Mouse (Mus musculus): ENCODE results near the gene Ccdc154. TPM values are rescaled to one million over a fixed set of nuclear protein-coding genes. Genes with fewer than 3 reads are reported as not detected.
"Not testable (repeated sequence)": the region's sequence is repeated elsewhere in the genome, so short reads cannot be mapped to it uniquely, and the experiment has no call there.

The Ccdc154 gene
- not detected in 2 replicates for polyA plus RNA-seq (2014; fragmentation: Nextera tagmentation; extraction: Ambion mirVana)

DNA sequence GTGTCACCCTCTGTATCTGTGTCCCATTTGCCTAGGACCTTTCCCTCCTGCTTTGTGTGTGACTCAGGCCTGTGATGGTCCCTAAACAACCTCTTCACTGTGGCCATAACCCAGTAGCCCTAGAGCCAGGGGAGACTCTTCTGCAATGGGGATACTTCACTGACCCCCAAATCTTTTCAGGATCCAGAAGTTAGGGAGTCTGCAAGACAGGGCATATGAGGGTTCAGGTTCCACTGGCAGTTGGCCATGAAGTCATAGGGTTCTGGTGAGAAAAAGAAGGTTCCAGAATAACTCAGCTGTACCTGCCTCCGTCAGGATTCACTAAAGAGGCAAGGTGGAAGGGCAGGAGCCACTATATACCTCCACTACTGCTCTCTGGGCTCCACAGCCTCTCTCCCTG lies at the start of gene Ccdc154:
Gene Ccdc154 (plus strand): TSS at position 301 of the 400 bp plus-strand sequence.
- Histone ChIP-seq H3K4me1 (ENCODE audit: control insufficient read depth, insufficient read depth, low read length) (no peaks in the 10 kb centered on the region), H3K27ac (ENCODE audit: low read depth, low read length) (no peak within 1 kb of the TSS), H3K36me3 (ENCODE audit: control insufficient read depth, insufficient read depth, low read length) (peaks cover 25% of the 10 kb centered on the region), H3K9me3 (ENCODE audit: control insufficient read depth, low read length) (no peaks in the 10 kb centered on the region), H3K27me3 (ENCODE audit: control insufficient read depth, insufficient read depth, low read length) (no peaks in the 10 kb centered on the region), H3K9ac (replicated peaks; ENCODE audit: low read depth, low read length) (no peak within 1 kb of the TSS), H3K4me3 (ENCODE audit: low read depth, low read length) (no peak within 1 kb of the TSS), H3K4me2 (ENCODE audit: low read depth, low read length) (no peak within 1 kb of the TSS)
- WGBS = 100% methylated on average over 1 of the region's 1 CpGs
- no peak for ATAC-seq (ENCODE audit: low read depth)

DNA sequence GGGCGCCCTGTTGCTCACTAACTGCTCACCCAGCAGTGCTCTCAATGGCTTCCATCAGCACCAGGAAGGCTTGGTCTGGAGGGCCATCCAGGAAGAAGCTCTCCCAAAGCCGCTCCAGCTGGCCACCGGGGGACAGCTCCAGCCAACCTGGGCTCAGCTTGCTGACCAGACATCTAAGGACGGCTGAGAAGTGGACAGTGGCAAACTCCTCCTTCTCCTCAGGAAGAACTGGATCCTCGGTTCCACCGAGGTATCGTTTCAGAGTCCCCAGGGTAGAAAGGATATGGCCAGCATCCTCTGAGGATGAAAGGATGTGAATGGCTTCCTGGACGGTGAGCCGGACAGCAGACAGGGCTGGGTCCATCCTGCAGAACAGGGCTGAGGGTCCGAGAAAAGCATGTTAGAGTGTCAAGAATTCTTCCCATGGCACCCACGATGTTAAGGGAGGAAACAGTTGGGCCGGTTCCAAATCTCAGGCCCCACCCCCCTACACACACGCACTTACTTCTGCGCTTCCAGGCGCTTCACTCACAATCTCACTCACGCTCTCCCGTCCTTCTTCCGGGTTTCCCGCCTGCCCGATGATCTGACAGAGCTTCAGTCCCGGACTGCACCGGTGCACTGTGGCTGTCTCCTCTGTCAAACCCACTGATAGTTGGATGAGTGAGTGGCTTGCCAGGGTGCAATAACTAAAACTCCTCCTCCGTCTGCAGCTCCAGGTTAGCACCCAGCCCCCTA lies 47.2 kb upstream of the Ccdc154 start:
- Histone ChIP-seq H3K4me3 (ENCODE audit: low read depth, low read length) (peak overlapping the region; percentile 47), H3K27me3 (ENCODE audit: control insufficient read depth, insufficient read depth, low read length) (no peaks in the 10 kb centered on the region), H3K9me3 (ENCODE audit: control insufficient read depth, low read length) (no peaks in the 10 kb centered on the region), H3K27ac (ENCODE audit: low read depth, low read length) (peak overlapping the region; percentile 90), H3K36me3 (ENCODE audit: control insufficient read depth, insufficient read depth, low read length) (peaks cover 13% of the 10 kb centered on the region; the same call in 1 of the 2 replicates), H3K9ac (replicated peaks; ENCODE audit: low read depth, low read length) (peak overlapping the region; percentile 46), H3K4me2 (ENCODE audit: low read depth, low read length) (peak overlapping the region; percentile 75), H3K4me1 (ENCODE audit: control insufficient read depth, insufficient read depth, low read length) (peaks cover 8% of the 10 kb centered on the region)
- WGBS = 12% methylated on average over 23 of the region's 23 CpGs
- ATAC-seq (ENCODE audit: low read depth) = peak; percentile 60

DNA sequence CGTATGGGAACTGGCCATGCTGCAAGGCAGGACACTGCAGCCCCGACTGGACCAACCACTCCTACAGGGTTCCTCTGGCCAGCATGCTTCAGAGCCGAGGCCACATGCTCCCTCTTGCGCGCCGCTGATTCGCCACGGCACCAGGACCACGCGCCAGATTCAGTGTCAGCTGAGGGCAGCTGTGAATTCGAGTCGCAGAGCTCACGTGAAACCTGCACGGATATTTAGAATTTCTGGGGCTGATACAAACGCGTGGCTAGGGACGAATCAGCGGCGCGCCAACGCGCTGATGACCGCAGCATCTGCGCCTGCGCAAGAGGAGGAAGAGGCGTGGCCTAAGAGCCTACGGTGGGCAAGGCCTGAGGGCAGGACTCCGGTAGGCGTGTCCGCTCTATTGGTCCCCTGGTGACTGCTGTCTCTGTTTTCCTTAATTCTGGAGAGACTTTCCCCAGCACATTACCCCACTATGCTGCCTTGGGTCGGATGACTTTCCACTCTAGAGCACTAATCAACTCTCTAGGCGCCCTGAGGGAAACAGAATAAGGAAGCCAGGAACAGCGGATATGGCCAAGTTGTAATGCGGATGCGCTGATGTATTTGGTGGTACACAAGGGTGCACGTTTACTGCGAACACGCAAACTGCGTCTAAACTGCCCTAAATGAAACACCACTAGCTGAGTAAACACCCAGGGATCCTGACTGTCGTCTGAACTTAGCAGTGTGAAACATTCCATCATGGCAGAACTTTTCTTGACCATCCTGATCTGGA lies 46.4 kb upstream of the Ccdc154 start, which contains the start of gene Telo2:
Gene Telo2 (minus strand): TSS at position 304 of the 769 bp plus-strand sequence.
- no peaks in the 10 kb centered on the region for H3K9me3 ChIP-seq (ENCODE audit: control insufficient read depth, low read length)
- WGBS = 3% methylated on average over 40 of the region's 40 CpGs
- H3K27ac ChIP-seq (ENCODE audit: low read depth, low read length) = peak within 1 kb of the TSS; percentile 90
- H3K27me3 ChIP-seq (ENCODE audit: control insufficient read depth, insufficient read depth, low read length) = no peaks in the 10 kb centered on the region
- ATAC-seq (ENCODE audit: low read depth) = peak; percentile 93
- peak within 1 kb of the TSS; percentile 75 for H3K4me2 ChIP-seq (ENCODE audit: low read depth, low read length)
- H3K9ac ChIP-seq (replicated peaks; ENCODE audit: low read depth, low read length) = peak within 1 kb of the TSS; percentile 46
- peaks cover 8% of the 10 kb centered on the region for H3K4me1 ChIP-seq (ENCODE audit: control insufficient read depth, insufficient read depth, low read length)
- peaks cover 6% of the 10 kb centered on the region; the same call in 1 of the 2 replicates for H3K36me3 ChIP-seq (ENCODE audit: control insufficient read depth, insufficient read depth, low read length)
- peak within 1 kb of the TSS; percentile 47 for H3K4me3 ChIP-seq (ENCODE audit: low read depth, low read length)

DNA sequence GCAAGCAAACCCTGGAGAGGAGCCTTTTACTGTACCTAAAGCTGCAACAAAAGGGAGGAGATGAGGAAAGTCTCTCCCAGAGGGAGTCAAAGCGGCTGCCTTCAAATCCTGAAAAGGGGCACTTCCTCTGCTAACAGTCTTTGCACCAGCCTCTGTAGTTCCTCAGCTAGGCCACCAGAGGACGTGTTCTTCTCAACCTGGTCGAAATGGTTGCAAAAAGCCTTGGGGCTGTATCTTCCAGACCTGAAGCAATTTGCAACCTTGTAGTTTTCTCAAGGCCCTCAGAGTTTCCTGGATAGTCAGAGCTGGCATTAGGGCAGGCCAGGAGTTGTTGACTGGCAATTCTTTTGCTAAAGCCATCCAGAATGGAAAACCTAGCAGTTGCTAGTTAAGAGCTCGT lies 45.0 kb upstream of the Ccdc154 start:
- Histone ChIP-seq H3K9ac (replicated peaks; ENCODE audit: low read depth, low read length) (no peak overlapping the region), H3K36me3 (ENCODE audit: control insufficient read depth, insufficient read depth, low read length) (0 out of 2 replicates have a peak, but pooled peaks cover 4% of the 10 kb centered on the region), H3K4me1 (ENCODE audit: control insufficient read depth, insufficient read depth, low read length) (peaks cover 8% of the 10 kb centered on the region), H3K27ac (ENCODE audit: low read depth, low read length) (no peak overlapping the region), H3K4me2 (ENCODE audit: low read depth, low read length) (no peak overlapping the region), H3K4me3 (ENCODE audit: low read depth, low read length) (no peak overlapping the region), H3K9me3 (ENCODE audit: control insufficient read depth, low read length) (no peaks in the 10 kb centered on the region), H3K27me3 (ENCODE audit: control insufficient read depth, insufficient read depth, low read length) (no peaks in the 10 kb centered on the region)
- ATAC-seq (ENCODE audit: low read depth) = no peak
- WGBS = 35% methylated on average over 4 of the region's 4 CpGs

DNA sequence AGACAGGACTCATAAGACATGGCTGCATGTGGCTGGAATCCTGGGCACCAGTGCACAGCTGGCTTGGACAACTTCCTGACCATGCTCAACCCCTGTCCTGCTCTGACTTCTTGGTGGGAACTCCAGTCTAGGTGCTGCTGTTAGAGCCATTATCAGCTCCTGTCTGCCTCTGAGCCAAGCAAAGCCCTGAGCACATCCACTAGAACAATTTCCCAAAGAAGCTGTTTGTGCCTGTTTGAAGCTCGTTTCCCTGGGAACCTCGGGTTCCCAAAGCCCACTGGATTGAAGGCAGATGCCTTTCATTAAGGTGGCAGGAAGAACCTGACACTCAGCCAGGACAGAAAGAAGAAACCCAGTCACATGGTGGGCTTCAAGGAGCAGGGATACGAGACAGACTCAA lies 41.9 kb upstream of the Ccdc154 start, which contains the start of gene Ptx4:
Gene Ptx4 (plus strand): TSS at position 355 of the 400 bp plus-strand sequence.
- Histone ChIP-seq H3K27ac (ENCODE audit: low read depth, low read length) (no peak within 1 kb of the TSS), H3K36me3 (ENCODE audit: control insufficient read depth, insufficient read depth, low read length) (no peaks in the 10 kb centered on the region), H3K9me3 (ENCODE audit: control insufficient read depth, low read length) (no peaks in the 10 kb centered on the region), H3K4me2 (ENCODE audit: low read depth, low read length) (no peak within 1 kb of the TSS), H3K4me3 (ENCODE audit: low read depth, low read length) (no peak within 1 kb of the TSS), H3K9ac (replicated peaks; ENCODE audit: low read depth, low read length) (no peak within 1 kb of the TSS), H3K4me1 (ENCODE audit: control insufficient read depth, insufficient read depth, low read length) (peaks cover 3% of the 10 kb centered on the region; the same call in 1 of the 2 replicates), H3K27me3 (ENCODE audit: control insufficient read depth, insufficient read depth, low read length) (no peaks in the 10 kb centered on the region)
- no peak for ATAC-seq (ENCODE audit: low read depth)
- WGBS = 52% methylated on average over 3 of the region's 3 CpGs

DNA sequence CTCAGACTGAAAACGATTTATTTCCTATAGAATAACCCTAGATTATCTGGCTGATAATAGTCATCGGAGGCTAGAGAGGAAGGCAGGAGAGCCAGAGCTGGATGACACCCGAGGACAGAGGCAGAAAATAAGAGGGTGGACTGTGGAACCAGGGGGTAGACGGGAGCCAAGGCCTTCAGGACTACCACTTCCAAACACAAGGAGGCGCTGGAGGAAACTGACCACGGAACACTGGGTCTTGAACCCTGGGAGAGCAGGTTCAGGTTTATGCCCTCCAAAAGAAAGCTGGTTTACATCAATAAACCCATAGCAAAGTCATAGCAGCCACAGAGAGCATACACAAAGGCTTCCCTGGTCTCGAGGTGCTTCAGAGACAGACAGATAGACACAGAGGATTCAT lies 38.3 kb upstream of the Ccdc154 start:
- Histone ChIP-seq H3K27ac (ENCODE audit: low read depth, low read length) (no peak overlapping the region), H3K27me3 (ENCODE audit: control insufficient read depth, insufficient read depth, low read length) (no peaks in the 10 kb centered on the region), H3K9me3 (ENCODE audit: control insufficient read depth, low read length) (no peaks in the 10 kb centered on the region), H3K4me1 (ENCODE audit: control insufficient read depth, insufficient read depth, low read length) (no peaks in the 10 kb centered on the region), H3K36me3 (ENCODE audit: control insufficient read depth, insufficient read depth, low read length) (no peaks in the 10 kb centered on the region), H3K4me2 (ENCODE audit: low read depth, low read length) (no peak overlapping the region), H3K4me3 (ENCODE audit: low read depth, low read length) (no peak overlapping the region), H3K9ac (replicated peaks; ENCODE audit: low read depth, low read length) (no peak overlapping the region)
- 32% methylated on average over 7 of the region's 7 CpGs for WGBS
- ATAC-seq (ENCODE audit: low read depth) = no peak

DNA sequence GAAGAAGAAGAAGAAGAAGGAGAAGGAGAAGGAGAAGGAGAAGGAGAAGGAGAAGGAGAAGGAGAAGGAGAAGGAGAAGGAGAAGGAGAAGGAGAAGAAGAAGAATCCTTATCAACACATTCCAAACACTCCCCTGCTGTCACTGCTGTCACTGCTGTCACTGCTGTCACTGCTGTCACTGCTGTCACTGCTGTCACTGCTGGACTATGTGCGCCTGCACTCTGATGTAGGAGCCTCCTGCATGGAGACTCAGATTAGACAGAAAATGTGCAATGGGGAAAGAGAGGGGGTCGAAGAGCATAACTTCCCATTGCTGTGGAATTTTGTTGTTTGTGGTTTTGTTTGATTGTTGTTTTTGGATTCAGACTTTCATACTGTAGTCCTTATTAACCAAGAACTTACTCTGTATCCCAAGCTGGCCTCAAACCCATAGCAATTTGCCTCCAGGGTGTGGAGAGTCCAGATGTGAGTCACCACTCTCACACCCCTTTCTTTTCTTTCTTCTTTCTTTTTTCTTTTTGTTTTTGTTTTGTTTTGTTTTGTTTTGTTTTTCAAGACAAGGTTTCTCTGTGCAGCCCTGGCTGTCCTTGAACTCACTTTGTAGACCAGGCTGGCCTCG lies 36.7 kb upstream of the Ccdc154 start:
- H3K27me3 ChIP-seq (ENCODE audit: control insufficient read depth, insufficient read depth, low read length); H3K9ac ChIP-seq (replicated peaks; ENCODE audit: low read depth, low read length); H3K4me3 ChIP-seq (ENCODE audit: low read depth, low read length); H3K4me2 ChIP-seq (ENCODE audit: low read depth, low read length); H3K36me3 ChIP-seq (ENCODE audit: control insufficient read depth, insufficient read depth, low read length); H3K9me3 ChIP-seq (ENCODE audit: control insufficient read depth, low read length); H3K27ac ChIP-seq (ENCODE audit: low read depth, low read length); ATAC-seq (ENCODE audit: low read depth); H3K4me1 ChIP-seq (ENCODE audit: control insufficient read depth, insufficient read depth, low read length): not testable (repeated sequence)
- 87% methylated on average over 3 of the region's 3 CpGs for WGBS

DNA sequence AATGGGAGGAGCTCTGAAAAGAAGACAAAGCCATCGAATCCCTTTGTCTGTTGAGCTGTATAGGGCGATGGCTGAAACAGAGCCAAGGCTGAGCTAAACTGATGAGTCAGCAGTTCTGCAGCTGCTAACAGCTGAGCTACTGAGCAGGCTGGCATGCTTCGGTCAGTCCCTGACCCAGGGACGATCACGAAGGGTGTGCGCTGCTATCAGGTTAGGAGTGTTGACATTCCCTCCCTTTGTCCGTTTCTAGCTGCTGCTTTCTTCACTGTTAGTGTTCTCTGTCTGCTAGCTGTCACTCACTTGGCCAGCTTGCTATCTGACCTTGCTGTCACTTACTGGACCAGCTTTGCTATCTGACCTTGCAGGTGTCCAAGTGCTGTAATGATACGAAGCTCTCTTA lies 35.2 kb upstream of the Ccdc154 start:
- Histone ChIP-seq H3K9ac (replicated peaks; ENCODE audit: low read depth, low read length) (no peak overlapping the region), H3K27ac (ENCODE audit: low read depth, low read length) (no peak overlapping the region), H3K36me3 (ENCODE audit: control insufficient read depth, insufficient read depth, low read length) (no peaks in the 10 kb centered on the region), H3K9me3 (ENCODE audit: control insufficient read depth, low read length) (no peaks in the 10 kb centered on the region), H3K4me3 (ENCODE audit: low read depth, low read length) (no peak overlapping the region), H3K4me1 (ENCODE audit: control insufficient read depth, insufficient read depth, low read length) (no peaks in the 10 kb centered on the region), H3K4me2 (ENCODE audit: low read depth, low read length) (no peak overlapping the region), H3K27me3 (ENCODE audit: control insufficient read depth, insufficient read depth, low read length) (no peaks in the 10 kb centered on the region)
- ATAC-seq (ENCODE audit: low read depth) = no peak; the same call in 1 of the 2 replicates
- 63% methylated on average over 8 of the region's 8 CpGs for WGBS
